Mouse (Mus musculus) hindbrain, embryonic 14.5 days (tissue): ENCODE data around the gene Ptprc. TPM values are rescaled to one million over a fixed set of nuclear protein-coding genes. Genes with fewer than 3 reads are reported as not detected.

Experiments
- ATAC-seq: fragments of 200-750 bp; cut with Nextera tagmentation; 2 replicates; pipeline ENCODE4 v1.8.0; 2017; ENCODE audit warnings: moderate number of reproducible peaks, mild to moderate bottlenecking, moderate TSS enrichment, moderate library complexity; ENCODE audit not compliant: low FRiP score
- DNase-seq: peaks from one replicate; pipeline ENCODE4 v3.0.0-alpha.2; 2015; ENCODE audit warnings: low spot score
- H3K27ac ChIP-seq: fragments of 300-500 bp; sonication (generic); 2 replicates; pipeline ENCODE4 v1.5.1; 2014; ENCODE audit warnings: mild to moderate bottlenecking, moderate library complexity
- H3K27me3 ChIP-seq: fragments of 300-500 bp; sonication (generic); 2 replicates; pipeline ENCODE4 v1.6.1; 2014; ENCODE audit warnings: mild to moderate bottlenecking, low read length, mixed read lengths; ENCODE audit not compliant: control insufficient read depth, insufficient read depth
- H3K36me3 ChIP-seq: fragments of 300-500 bp; sonication (generic); replicated peaks from 2 replicates; pipeline ENCODE4 v1.6.1; 2014; ENCODE audit not compliant: control insufficient read depth, insufficient read depth
- H3K4me1 ChIP-seq: fragments of 300-500 bp; sonication (generic); replicated peaks from 2 replicates; pipeline ENCODE4 v1.6.1; 2014; ENCODE audit warnings: antibody characterized with exemption, low read length, mixed read lengths; ENCODE audit not compliant: control insufficient read depth, insufficient read depth
- H3K4me2 ChIP-seq: fragments of 300-500 bp; sonication (generic); replicated peaks from 2 replicates; pipeline ENCODE4 v1.6.1; 2014; ENCODE audit warnings: mild to moderate bottlenecking, moderate library complexity
- H3K4me3 ChIP-seq: fragments of 300-500 bp; sonication (generic); replicated peaks from 2 replicates; pipeline ENCODE4 v1.5.1; 2014; ENCODE audit warnings: mild to moderate bottlenecking, low read length
- H3K9ac ChIP-seq: fragments of 300-500 bp; sonication (generic); 2 replicates; pipeline ENCODE4 v1.6.1; 2014
- H3K9me3 ChIP-seq: fragments of 300-500 bp; sonication (generic); 2 replicates; pipeline ENCODE4 v1.6.1; 2016; ENCODE audit warnings: low read length; ENCODE audit not compliant: control insufficient read depth
- WGBS: fragments of 180-500 bp; shearing (Covaris S2); extraction: QIAGEN DNeasy Blood & Tissue Kit; methylation state at CpG from one replicate; pipeline ENCODE4 v1.1.7; 2014; 5-methylcytosine and 5-hydroxymethylcytosine counted together
- polyA plus RNA-seq: library from polyadenylated mRNA; unstranded; fragments of >200 nt; fragmentation: Nextera tagmentation; extraction: Ambion mirVana; gene quantifications from 2 replicates; pipeline ENCODE4 v1.2.1, GENCODE M21; 2014

Ptprc gene
- polyA plus RNA-seq, 1 experiment from 2014 or later = 1.4 TPM

DNA sequence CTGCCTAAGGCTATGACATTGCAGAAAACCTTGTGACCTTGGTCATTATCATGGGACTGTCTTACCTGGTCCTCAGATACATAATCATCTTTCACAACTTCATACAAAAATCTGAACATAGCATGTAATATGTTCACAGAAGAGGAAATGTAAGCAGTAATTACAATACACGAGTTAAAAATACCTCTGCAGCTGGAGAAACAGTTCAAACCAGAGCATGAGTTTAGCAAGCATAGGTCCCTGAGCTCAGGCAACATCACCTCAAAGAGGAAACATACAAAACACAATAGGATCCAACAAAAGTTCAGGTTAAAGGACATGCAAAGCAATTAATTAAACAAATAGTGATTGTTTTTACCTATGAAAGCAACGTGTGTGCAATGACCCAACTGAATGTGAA lies 17.8 kb downstream of the Ptprc start:
- Histone ChIP-seq H3K9me3 (no peaks in the 10 kb centered on the region), H3K36me3 (no peaks in the 10 kb centered on the region), H3K27ac (no peak overlapping the region), H3K4me1 (no peaks in the 10 kb centered on the region), H3K4me2 (no peak overlapping the region), H3K4me3 (no peak overlapping the region), H3K27me3 (no peaks in the 10 kb centered on the region), H3K9ac (no peak overlapping the region)
- DNase-seq (no peak), ATAC-seq (no peak)
- 62% methylated on average over 2 of the region's 2 CpGs for WGBS

DNA sequence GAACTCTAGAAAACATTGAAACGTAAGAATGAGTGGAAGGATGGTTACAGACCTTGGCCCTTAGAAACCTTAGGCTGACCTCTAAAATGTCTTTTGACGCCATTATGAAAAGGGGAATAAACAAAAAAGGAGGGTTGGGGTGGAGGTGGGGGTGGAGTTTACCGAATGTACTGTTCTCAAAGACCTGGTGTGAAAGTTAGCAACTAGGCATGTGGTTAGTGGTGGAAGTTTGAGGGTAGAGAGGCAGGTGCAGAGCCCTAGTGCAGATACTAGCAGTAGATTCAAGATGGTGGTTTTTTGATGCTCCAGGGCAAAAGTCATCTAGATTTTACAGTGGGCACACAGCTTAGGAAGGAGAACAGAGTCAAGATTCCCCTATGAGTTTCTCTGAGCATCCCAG lies 18.5 kb downstream of the Ptprc start:
- no peak overlapping the region for H3K27ac ChIP-seq
- H3K9me3 ChIP-seq = no peaks in the 10 kb centered on the region
- 92% methylated on average over 3 of the region's 3 CpGs for WGBS
- H3K36me3 ChIP-seq = no peaks in the 10 kb centered on the region
- H3K4me2 ChIP-seq = no peak overlapping the region
- no peaks in the 10 kb centered on the region for H3K4me1 ChIP-seq
- no peak overlapping the region for H3K4me3 ChIP-seq
- ATAC-seq (no peak), DNase-seq (no peak)
- H3K27me3 ChIP-seq = no peaks in the 10 kb centered on the region
- no peak overlapping the region for H3K9ac ChIP-seq

DNA sequence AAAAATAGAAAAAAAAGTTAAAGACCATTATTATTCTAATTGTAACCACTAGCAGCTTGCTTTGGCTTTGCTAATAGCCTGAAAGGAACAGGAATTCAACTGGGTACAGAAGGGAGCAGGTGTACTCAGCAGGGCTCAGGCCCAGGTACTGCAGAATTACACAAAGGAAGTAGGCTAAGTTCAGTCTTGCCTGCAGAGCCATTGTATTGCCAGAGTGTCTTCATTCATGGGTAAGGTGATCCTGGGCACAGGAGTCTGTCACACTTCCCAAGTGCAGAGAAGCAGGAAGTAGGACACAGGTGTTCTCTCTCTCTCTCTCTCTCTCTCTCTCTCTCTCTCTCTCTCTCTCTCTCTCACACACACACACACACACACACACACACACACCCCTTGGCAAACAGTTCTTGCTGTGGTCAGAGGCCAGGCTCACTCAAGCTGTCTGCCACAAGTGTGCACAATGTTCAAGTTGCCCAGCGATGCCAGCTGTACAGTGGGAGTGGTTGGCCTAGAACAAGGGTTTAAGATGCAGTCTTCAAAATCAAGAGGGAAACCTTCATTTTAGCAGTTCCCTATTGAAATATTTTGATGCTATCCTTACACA lies 21.2 kb downstream of the Ptprc start:
- no peak overlapping the region for H3K27ac ChIP-seq
- no peak overlapping the region for H3K9ac ChIP-seq
- no peaks in the 10 kb centered on the region for H3K4me1 ChIP-seq
- H3K4me2 ChIP-seq = no peak overlapping the region
- no peak for DNase-seq
- 74% methylated on average over 1 of the region's 1 CpGs for WGBS
- no peaks in the 10 kb centered on the region for H3K9me3 ChIP-seq
- H3K36me3 ChIP-seq = no peaks in the 10 kb centered on the region
- H3K4me3 ChIP-seq = no peak overlapping the region
- no peak for ATAC-seq
- no peaks in the 10 kb centered on the region for H3K27me3 ChIP-seq

DNA sequence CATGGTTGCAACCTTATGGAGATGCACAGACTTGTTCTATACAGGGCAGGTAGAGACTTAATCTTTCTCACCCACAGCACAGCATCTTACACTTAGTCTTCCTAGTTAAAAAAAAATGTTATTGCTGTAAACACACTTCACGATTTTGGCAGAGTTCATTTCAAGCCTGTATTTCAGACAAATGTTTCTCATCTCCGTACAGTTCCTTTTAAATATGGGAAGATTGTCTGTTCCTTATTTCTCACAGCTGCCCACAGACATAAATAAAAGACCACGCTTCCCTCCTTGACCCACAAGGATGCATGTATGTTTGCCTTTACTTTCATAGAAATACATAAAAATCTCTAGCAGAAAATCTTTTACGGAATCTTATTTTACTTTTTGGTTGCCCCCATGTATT lies 22.4 kb downstream of the Ptprc start:
- H3K9ac ChIP-seq = no peak overlapping the region
- no peaks in the 10 kb centered on the region for H3K36me3 ChIP-seq
- H3K9me3 ChIP-seq = no peaks in the 10 kb centered on the region
- H3K4me1 ChIP-seq = no peaks in the 10 kb centered on the region
- no peaks in the 10 kb centered on the region for H3K27me3 ChIP-seq
- no peak overlapping the region for H3K27ac ChIP-seq
- ATAC-seq = no peak
- 85% methylated on average over 4 of the region's 4 CpGs for WGBS
- no peak overlapping the region for H3K4me3 ChIP-seq
- H3K4me2 ChIP-seq = no peak overlapping the region
- DNase-seq = no peak

DNA sequence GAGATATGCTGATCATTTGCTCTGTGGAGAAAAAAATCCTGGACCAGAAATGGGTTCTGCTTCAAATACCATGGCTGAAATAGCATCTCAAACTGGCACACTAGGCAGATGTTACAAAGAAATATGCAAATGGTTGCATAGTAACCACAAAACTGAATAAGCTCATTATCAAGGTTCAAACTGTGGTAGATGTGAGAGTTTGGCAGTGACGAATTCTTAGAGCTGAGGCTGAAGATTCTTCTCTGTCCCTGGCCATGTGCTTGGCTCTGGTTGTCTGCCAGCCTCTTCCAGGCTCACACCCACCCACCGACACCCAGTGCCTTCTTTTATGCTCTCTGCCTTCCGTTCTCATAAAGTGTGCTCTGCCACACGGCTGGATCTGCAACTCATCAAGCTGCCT lies 26.7 kb downstream of the Ptprc start:
- H3K4me2 ChIP-seq = no peak overlapping the region
- H3K36me3 ChIP-seq = no peaks in the 10 kb centered on the region
- DNase-seq = peak; percentile 48
- no peaks in the 10 kb centered on the region for H3K9me3 ChIP-seq
- H3K27ac ChIP-seq = no peak overlapping the region
- H3K27me3 ChIP-seq = no peaks in the 10 kb centered on the region
- no peaks in the 10 kb centered on the region for H3K4me1 ChIP-seq
- ATAC-seq = peak; percentile 75
- no peak overlapping the region for H3K9ac ChIP-seq
- H3K4me3 ChIP-seq = no peak overlapping the region
- 34% methylated on average over 4 of the region's 4 CpGs for WGBS

DNA sequence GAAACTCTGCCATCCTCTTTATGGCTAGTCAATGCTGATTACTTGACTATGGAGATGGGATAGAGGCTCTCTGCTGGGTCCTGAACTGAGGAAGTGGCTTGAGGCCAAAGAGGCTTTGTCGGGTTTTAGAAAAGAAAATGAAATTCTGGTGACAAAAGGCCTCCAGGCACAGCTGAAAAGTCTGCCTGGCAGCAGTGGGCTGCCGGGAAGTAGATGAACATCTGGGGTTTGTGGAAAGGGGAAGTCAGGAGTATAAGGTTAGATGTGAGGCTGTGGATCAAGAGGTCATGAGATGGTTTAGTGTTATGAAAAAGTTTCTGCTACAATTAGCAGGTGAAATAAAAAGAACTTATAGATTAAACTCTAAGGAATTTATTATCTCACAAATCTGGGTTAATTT lies 29.9 kb downstream of the Ptprc start:
- no peak for ATAC-seq
- H3K4me1 ChIP-seq = no peaks in the 10 kb centered on the region
- no peaks in the 10 kb centered on the region for H3K27me3 ChIP-seq
- DNase-seq = no peak
- no peak overlapping the region for H3K4me2 ChIP-seq
- H3K27ac ChIP-seq = no peak overlapping the region
- H3K36me3 ChIP-seq = no peaks in the 10 kb centered on the region
- WGBS = 31% methylated on average over 2 of the region's 2 CpGs
- no peaks in the 10 kb centered on the region for H3K9me3 ChIP-seq
- no peak overlapping the region for H3K4me3 ChIP-seq
- H3K9ac ChIP-seq = no peak overlapping the region

DNA sequence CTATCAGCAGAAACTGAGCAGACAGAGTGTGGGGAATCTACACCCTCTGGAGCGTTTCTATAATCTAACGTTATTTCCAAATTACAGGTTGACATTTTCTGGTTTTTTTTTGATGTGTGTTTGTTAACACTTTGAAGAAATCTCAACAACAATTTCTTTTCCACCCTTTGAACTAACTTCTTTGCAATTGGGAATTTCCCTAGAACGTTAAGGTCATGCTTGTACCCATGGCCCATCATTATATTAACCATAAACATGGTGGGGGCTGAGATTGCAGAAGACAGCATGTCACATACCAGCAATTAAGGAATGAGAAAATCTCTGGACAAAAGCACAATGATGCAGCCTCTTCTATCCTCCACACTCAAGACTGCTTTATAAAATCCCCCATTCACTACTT lies 30.4 kb downstream of the Ptprc start:
- H3K4me3 ChIP-seq = no peak overlapping the region
- no peaks in the 10 kb centered on the region for H3K27me3 ChIP-seq
- no peaks in the 10 kb centered on the region for H3K36me3 ChIP-seq
- no peak overlapping the region for H3K27ac ChIP-seq
- H3K4me1 ChIP-seq = no peaks in the 10 kb centered on the region
- no peak overlapping the region for H3K4me2 ChIP-seq
- no peak for DNase-seq
- WGBS = 86% methylated on average over 3 of the region's 3 CpGs
- no peaks in the 10 kb centered on the region for H3K9me3 ChIP-seq
- no peak overlapping the region for H3K9ac ChIP-seq
- no peak for ATAC-seq

DNA sequence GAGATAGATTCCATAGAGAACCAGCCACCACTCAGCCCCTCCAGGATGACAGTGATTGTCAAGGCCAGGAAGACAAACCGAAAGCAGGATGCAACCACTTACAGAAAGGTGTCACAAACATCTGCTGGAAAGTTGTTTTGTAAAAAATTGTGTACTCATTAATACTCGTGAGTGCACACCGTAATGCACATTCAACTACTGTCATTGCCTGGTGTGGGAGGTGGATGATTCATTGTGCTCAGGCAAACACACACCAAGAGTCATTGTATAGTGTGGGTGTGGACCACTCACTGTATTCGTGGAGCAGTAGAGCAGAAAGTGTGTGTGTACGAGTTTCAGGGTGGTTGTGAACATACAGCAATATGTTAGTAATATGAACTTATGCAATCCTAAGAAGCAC lies 31.1 kb downstream of the Ptprc start:
- Histone ChIP-seq H3K4me2 (no peak overlapping the region), H3K9ac (no peak overlapping the region), H3K4me1 (no peaks in the 10 kb centered on the region), H3K27ac (no peak overlapping the region), H3K4me3 (no peak overlapping the region), H3K27me3 (no peaks in the 10 kb centered on the region), H3K9me3 (no peaks in the 10 kb centered on the region), H3K36me3 (no peaks in the 10 kb centered on the region)
- DNase-seq = no peak
- 89% methylated on average over 5 of the region's 5 CpGs for WGBS
- ATAC-seq = no peak

DNA sequence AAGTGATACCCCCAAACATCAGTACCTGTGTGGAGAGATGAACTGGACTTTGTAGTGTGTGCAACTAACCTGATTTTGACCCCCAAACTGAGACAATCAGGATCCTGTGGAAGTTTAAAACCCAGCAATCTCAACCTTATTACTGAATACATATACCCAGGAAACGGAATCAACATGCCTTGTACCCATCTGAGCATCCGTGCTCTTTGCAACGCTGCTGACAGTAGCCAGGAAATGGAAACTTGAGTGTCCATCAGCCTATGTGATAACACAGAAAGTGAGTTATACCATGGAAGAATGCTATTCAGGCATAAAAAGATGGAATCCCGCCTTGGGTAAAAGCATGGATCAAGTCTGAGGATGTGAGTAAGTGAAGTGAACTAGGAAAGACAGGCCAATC lies 34.7 kb downstream of the Ptprc start:
- Histone ChIP-seq H3K27ac (no peak overlapping the region), H3K4me2 (no peak overlapping the region), H3K9me3 (no peaks in the 10 kb centered on the region), H3K9ac (no peak overlapping the region), H3K4me3 (no peak overlapping the region), H3K27me3 (no peaks in the 10 kb centered on the region), H3K36me3 (no peaks in the 10 kb centered on the region), H3K4me1 (no peaks in the 10 kb centered on the region)
- DNase-seq = no peak
- ATAC-seq = no peak
- 96% methylated on average over 4 of the region's 4 CpGs for WGBS

DNA sequence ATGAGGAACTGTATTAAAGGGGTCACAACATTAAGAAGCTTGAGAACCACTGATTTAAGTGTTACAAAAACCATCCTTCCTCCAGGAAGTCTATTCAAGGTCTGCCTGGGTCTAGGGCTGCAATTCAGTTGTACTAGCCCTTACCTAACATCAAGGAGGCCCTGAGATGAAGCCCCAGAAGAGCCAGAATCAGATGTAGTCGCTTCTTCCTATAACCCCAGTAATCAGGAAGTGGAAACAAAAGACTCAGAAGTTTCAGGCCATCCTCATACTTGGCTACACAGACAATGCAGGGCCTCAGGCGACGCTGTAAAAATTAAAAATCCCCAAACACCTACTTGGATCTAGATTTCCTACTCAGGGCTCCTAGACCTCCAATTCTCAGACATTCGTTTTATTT lies 37.8 kb downstream of the Ptprc start:
- H3K9me3 ChIP-seq = no peaks in the 10 kb centered on the region
- no peaks in the 10 kb centered on the region for H3K27me3 ChIP-seq
- H3K27ac ChIP-seq = no peak overlapping the region
- peaks cover 8% of the 10 kb centered on the region; the same call in 1 of the 2 replicates for H3K4me1 ChIP-seq
- no peaks in the 10 kb centered on the region for H3K36me3 ChIP-seq
- DNase-seq (no peak), ATAC-seq (no peak)
- no peak overlapping the region for H3K4me3 ChIP-seq
- no peak overlapping the region for H3K9ac ChIP-seq
- 94% methylated on average over 4 of the region's 4 CpGs for WGBS
- H3K4me2 ChIP-seq = no peak overlapping the region
